Mouse (Mus musculus): ENCODE data around the gene Gm6217. TPM values are rescaled to one million over a fixed set of nuclear protein-coding genes. Genes with fewer than 3 reads are reported as not detected.
"Not testable (repeated sequence)": the region's sequence is repeated elsewhere in the genome, so short reads cannot be mapped to it uniquely, and the experiment has no call there.

Gene Gm6217
- polyA plus RNA-seq, 1 experiment from 2014 or later: not detected

DNA sequence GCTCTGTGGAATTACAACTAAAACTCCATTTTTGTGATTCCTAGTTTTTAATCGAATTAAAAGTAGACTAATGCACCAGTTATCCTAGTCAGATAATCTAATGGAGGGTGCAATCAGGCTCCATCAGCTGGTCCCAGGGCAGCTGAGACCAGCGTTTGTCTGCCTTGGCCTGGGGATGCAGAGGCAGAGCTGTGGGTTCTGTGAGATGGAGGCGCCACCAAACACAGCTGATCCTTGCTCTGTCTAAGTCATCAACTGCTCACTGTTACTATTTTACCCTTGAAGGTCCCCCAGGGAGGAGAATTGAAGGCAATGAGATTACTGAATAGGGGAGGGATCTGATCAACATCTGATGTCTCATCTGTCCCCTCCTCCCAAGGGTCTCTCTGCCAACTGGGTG lies 35.2 kb upstream of the Gm6217 start:
- TF ChIP-seq CTCF (IDR thresholded peaks at IDR 0.05; ENCODE audit: low read depth): no peak
- no peak for ATAC-seq (replicated peaks; ENCODE audit: low FRiP score, low read depth)
- 73% methylated on average over 3 of the region's 3 CpGs for WGBS

DNA sequence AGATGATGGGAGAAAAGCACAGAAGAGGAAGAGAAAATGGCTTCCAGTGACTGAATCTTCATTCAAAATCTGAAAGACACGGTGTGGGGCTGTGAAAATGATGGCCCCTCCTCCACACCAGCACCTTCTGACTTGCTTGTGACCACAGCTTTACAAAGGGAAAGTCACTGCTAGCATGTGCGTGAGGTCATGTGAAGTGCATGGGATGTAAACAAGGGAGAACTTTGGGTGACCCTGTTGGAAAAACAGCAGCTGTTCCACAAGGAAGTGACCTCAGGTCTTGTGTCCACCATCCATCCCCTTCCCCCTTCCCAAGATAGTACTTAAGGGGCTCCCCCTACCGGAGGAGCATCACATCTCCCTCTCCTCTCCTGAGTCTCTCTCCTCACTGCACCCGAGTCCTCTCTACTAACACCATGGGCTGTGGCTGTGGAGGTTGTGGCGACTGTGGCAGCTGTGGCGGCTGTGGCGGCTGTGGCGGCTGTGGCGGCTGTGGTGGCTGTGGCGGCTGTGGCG lies 28.7 kb upstream of the Gm6217 start, which contains the start of gene Gm47955:
Gene Gm47955, plus strand, starts transcription at position 417 of the 516 bp plus-strand sequence.
- Histone ChIP-seq H3K4me2 (ENCODE audit: low read length) (no peak within 1 kb of the TSS), H3K27me3 (ENCODE audit: insufficient read depth, low read length) (no peaks in the 10 kb centered on the region), H3K4me1 (replicated peaks; ENCODE audit: insufficient read depth, low read length) (no peaks in the 10 kb centered on the region), H3K9ac (ENCODE audit: low read depth, low read length) (no peak within 1 kb of the TSS), H3K4me3 (replicated peaks; ENCODE audit: low read depth, low read length) (no peak within 1 kb of the TSS), H3K27ac (no peak within 1 kb of the TSS), H3K9me3 (replicated peaks; ENCODE audit: low read length) (no peaks in the 10 kb centered on the region), H3K36me3 (ENCODE audit: insufficient read depth, low read length) (no peaks in the 10 kb centered on the region)
- WGBS: 87% methylated on average over 11 of the region's 11 CpGs
- DNase-seq (ENCODE audit: low spot score): peak; percentile 46
- no peak for TF ChIP-seq CTCF (IDR thresholded peaks at IDR 0.05; ENCODE audit: low read depth)
- ATAC-seq (replicated peaks; ENCODE audit: low FRiP score, low read depth): peak; percentile 57; the same call in 1 of the 2 replicates

More for the DNA sequence above, 35.2 kb upstream of the Gm6217 start:
- H3K4me3 ChIP-seq (replicated peaks; ENCODE audit: low read depth, low read length): no peak overlapping the region
- H3K27ac ChIP-seq: no peak overlapping the region
- H3K9ac ChIP-seq (ENCODE audit: low read depth, low read length): no peak overlapping the region
- H3K36me3 ChIP-seq (ENCODE audit: insufficient read depth, low read length): no peaks in the 10 kb centered on the region
- H3K4me2 ChIP-seq (ENCODE audit: low read length): no peak overlapping the region
- no peaks in the 10 kb centered on the region for H3K4me1 ChIP-seq (replicated peaks; ENCODE audit: insufficient read depth, low read length)
- no peak for DNase-seq (ENCODE audit: low spot score)
- H3K27me3 ChIP-seq (ENCODE audit: insufficient read depth, low read length): no peaks in the 10 kb centered on the region
- no peaks in the 10 kb centered on the region for H3K9me3 ChIP-seq (replicated peaks; ENCODE audit: low read length)

DNA sequence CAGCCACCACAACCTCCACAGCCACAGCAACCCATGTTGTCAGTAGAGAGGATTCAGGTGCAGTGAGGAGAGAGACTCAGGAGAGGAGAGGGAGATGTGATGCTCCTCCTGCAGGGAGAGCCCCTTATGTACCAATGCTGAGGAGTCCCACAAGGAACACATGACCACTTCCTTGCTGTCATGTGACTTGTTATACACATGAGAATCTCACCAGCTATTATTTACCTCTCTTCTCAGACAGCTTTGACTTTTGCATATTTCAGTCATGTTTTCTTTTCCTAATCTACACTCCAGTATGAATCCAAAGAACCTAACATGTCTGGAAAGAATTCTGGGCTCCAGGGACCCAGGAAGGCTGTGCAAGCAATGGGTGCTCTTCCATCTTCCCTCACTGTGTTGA lies 24.7 kb upstream of the Gm6217 start, which contains the start of gene Gm7544:
Gene Gm7544, minus strand, starts transcription at position 101 of the 400 bp plus-strand sequence.
- not testable (repeated sequence) for H3K27ac ChIP-seq; H3K4me3 ChIP-seq (replicated peaks; ENCODE audit: low read depth, low read length); H3K9me3 ChIP-seq (replicated peaks; ENCODE audit: low read length); H3K4me2 ChIP-seq (ENCODE audit: low read length); ATAC-seq (replicated peaks; ENCODE audit: low FRiP score, low read depth); H3K27me3 ChIP-seq (ENCODE audit: insufficient read depth, low read length); H3K4me1 ChIP-seq (replicated peaks; ENCODE audit: insufficient read depth, low read length); DNase-seq (ENCODE audit: low spot score); H3K36me3 ChIP-seq (ENCODE audit: insufficient read depth, low read length); H3K9ac ChIP-seq (ENCODE audit: low read depth, low read length)

- Histone ChIP-seq H3K4me3 (replicated peaks; ENCODE audit: low read depth, low read length) (no peak overlapping the region), H3K4me1 (replicated peaks; ENCODE audit: insufficient read depth, low read length) (no peaks in the 10 kb centered on the region), H3K27me3 (ENCODE audit: insufficient read depth, low read length) (no peaks in the 10 kb centered on the region), H3K9me3 (replicated peaks; ENCODE audit: low read length) (no peaks in the 10 kb centered on the region), H3K9ac (ENCODE audit: low read depth, low read length) (no peak overlapping the region), H3K4me2 (ENCODE audit: low read length) (no peak overlapping the region), H3K36me3 (ENCODE audit: insufficient read depth, low read length) (no peaks in the 10 kb centered on the region), H3K27ac (no peak overlapping the region)
- 81% methylated on average over 2 of the region's 2 CpGs for WGBS
- no peak for TF ChIP-seq CTCF (IDR thresholded peaks at IDR 0.05; ENCODE audit: low read depth)
- DNase-seq (ENCODE audit: low spot score) (no peak), ATAC-seq (replicated peaks; ENCODE audit: low FRiP score, low read depth) (no peak)
Observed at GRCm38 (mm10) chr1:82948601-82949000, 17.4 kb upstream of the Gm6217 start.

- not testable (repeated sequence) for H3K36me3 ChIP-seq (ENCODE audit: insufficient read depth, low read length); H3K9ac ChIP-seq (ENCODE audit: low read depth, low read length); ATAC-seq (replicated peaks; ENCODE audit: low FRiP score, low read depth); DNase-seq (ENCODE audit: low spot score); H3K9me3 ChIP-seq (replicated peaks; ENCODE audit: low read length); H3K4me1 ChIP-seq (replicated peaks; ENCODE audit: insufficient read depth, low read length); H3K27ac ChIP-seq; H3K4me3 ChIP-seq (replicated peaks; ENCODE audit: low read depth, low read length); H3K4me2 ChIP-seq (ENCODE audit: low read length); H3K27me3 ChIP-seq (ENCODE audit: insufficient read depth, low read length)
- WGBS: 96% methylated on average over 2 of the region's 2 CpGs
Observed at GRCm38 (mm10) chr1:82946029-82946428, 14.8 kb upstream of the Gm6217 start.

DNA sequence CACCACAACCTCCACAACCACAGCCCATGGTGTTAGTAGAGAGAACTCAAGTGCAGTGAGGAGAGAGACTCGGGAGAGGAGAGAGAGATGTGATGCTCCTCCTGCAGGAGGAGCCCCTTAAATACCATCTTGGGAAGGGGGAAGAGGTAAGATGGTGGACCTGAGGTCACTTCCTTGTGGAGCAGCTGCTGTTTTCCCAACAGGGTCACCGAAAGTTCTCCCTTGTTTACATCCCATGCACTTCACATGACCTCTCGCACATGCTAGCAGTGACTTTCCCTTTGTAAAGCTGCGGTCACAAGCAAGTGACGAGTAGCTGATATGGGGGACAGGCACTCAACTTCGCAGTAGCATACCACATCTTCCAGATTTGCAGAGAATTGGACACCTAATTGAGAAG lies 12.1 kb upstream of the Gm6217 start, which contains the start of gene A030003K21Rik:
Gene A030003K21Rik, minus strand, starts transcription at position 94 of the 400 bp plus-strand sequence.
- not testable (repeated sequence) for H3K4me1 ChIP-seq (replicated peaks; ENCODE audit: insufficient read depth, low read length); H3K9me3 ChIP-seq (replicated peaks; ENCODE audit: low read length); DNase-seq (ENCODE audit: low spot score); ATAC-seq (replicated peaks; ENCODE audit: low FRiP score, low read depth); H3K4me2 ChIP-seq (ENCODE audit: low read length); H3K4me3 ChIP-seq (replicated peaks; ENCODE audit: low read depth, low read length); H3K36me3 ChIP-seq (ENCODE audit: insufficient read depth, low read length); H3K9ac ChIP-seq (ENCODE audit: low read depth, low read length); H3K27me3 ChIP-seq (ENCODE audit: insufficient read depth, low read length); H3K27ac ChIP-seq
- WGBS: no CpG with 5 or more reads among the region's 6 CpGs

DNA sequence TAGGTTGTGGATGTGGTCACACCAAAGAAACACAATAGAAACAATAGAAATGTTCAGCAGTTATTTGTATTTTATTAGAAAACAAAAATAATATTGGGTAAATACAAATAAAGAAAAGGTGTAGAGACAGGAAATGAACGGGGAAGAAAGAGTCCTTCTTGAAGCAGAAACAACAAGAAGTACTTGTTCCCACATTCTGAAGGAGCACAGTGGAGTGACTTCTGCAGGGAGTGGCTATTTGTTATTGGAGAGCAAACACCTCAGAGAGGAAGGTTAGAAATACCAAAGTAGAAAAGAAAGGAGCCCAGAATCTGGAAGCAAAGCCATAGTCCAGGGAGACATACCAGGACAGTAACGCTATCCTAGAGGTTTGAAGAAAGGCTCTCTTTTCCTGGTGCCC lies 11.3 kb upstream of the Gm6217 start:
- H3K9ac ChIP-seq (ENCODE audit: low read depth, low read length); H3K4me3 ChIP-seq (replicated peaks; ENCODE audit: low read depth, low read length); H3K27me3 ChIP-seq (ENCODE audit: insufficient read depth, low read length); H3K4me2 ChIP-seq (ENCODE audit: low read length); ATAC-seq (replicated peaks; ENCODE audit: low FRiP score, low read depth); H3K36me3 ChIP-seq (ENCODE audit: insufficient read depth, low read length); H3K4me1 ChIP-seq (replicated peaks; ENCODE audit: insufficient read depth, low read length); DNase-seq (ENCODE audit: low spot score); H3K9me3 ChIP-seq (replicated peaks; ENCODE audit: low read length); H3K27ac ChIP-seq: not testable (repeated sequence)
- WGBS: 71% methylated on average over 1 of the region's 2 CpGs

All from kidney, postnatal 0 days (tissue).